Mouse (Mus musculus) fibroblast of lung, adult 2 months (primary cell): ENCODE data around the gene Cdc45.

Experiments used
- DNase-seq: peaks from one replicate; pipeline ENCODE4 v3.0.0-alpha.2; 2011; ENCODE audit warnings: low read depth

The Cdc45 gene

DNA sequence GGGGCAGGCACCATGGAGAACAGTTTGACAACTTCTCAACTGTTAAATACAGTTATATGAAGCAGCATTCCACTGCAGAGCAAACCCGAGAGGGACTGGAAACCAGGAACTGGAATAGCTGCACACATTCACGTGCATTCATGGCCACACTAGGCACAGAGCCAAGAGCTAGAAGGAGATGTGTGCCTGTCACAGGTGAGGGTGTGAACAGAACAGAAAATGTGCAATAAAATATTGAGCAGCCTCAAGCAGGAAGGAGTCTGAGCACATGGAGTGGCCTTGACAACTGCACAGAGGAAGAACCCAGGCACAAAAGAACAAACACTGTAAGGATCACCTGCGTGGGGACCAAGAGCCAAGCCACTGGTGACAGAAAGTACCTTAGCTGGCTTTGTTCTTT, 81.1 kb downstream of the Cdc45 start:
- no peak for DNase-seq
